Mouse (Mus musculus): ENCODE measurements around the gene Snph.

DNA sequence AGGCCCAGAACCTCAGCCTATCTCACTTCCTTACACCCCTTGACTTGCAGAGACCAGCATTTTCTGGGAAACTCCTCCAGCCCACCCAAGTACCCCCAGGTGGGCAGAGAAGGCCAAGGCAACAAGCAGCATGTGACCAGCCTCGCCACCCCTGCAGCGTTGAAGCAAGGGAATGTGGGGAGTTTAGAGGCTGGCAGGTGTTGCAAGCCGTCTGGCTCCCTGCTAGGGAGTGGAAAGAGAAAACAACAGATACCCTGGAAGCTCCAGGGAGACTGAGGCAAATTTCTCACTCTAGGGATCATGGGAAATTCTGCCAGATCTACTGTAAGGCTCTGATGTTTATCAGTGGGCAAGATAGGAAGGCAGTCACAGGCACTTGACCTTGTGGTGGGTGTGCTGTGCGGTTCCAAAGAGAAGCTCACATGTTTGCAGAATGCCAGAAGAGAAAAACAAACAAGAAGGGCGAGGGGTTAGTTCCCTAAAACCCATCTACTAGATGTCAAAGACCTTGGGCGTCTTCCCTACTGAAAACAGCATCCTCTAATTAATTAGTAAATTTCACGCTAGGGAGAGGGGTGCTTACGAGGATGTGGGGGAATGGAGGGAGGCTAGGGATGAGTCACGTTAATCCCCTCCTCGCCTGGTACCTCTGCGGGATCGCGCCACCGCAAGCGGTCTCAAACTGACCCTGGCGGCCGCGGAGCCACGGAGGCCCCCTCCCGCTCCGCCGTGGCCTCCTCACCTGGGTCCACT lies 811 bp downstream of the Snph start:
- TF ChIP-seq MAX (IDR thresholded peaks at IDR 0.05; ENCODE audit: low read length) = no peak
- no peak for TF ChIP-seq CHD2 (IDR thresholded peaks at IDR 0.05; ENCODE audit: low read length)
- no peak for TF ChIP-seq CTCF (conservative IDR thresholded peaks at IDR 0.05 in 1 of 2, IDR thresholded peaks at IDR 0.05 in 1 of 2; ENCODE audit: low read depth in 2 of 2, low read length in 2 of 2)
- TF ChIP-seq POLR2A (IDR thresholded peaks at IDR 0.05; ENCODE audit: low read depth, low read length) = no peak
- TF ChIP-seq BHLHE40 (IDR thresholded peaks at IDR 0.05; ENCODE audit: low read depth, low read length) = no peak
- no peak for TF ChIP-seq USF2 (conservative IDR thresholded peaks at IDR 0.05; ENCODE audit: low read depth, low read length)
- no peak for TF ChIP-seq ETS1 (conservative IDR thresholded peaks at IDR 0.05; ENCODE audit: low read depth, low read length)
- no peak for TF ChIP-seq ZKSCAN1 (IDR thresholded peaks at IDR 0.05; ENCODE audit: borderline replicate concordance, low read depth, low read length)
- TF ChIP-seq CHD1 (IDR thresholded peaks at IDR 0.05; ENCODE audit: low read depth, low read length) = no peak
- no peak for TF ChIP-seq NELFE (IDR thresholded peaks at IDR 0.05; ENCODE audit: low read depth, low read length)
- TF ChIP-seq USF1 (IDR thresholded peaks at IDR 0.05; ENCODE audit: low read depth, low read length) = no peak

Data from CH12.LX (cell line).